Mouse (Mus musculus): ENCODE data around the gene Dtx3. TPM values are rescaled to one million over a fixed set of nuclear protein-coding genes. Genes with fewer than 3 reads are reported as not detected.

Dtx3 gene
- polyA plus RNA-seq, 1 experiment from 2014 or later, result 92.4 TPM

DNA sequence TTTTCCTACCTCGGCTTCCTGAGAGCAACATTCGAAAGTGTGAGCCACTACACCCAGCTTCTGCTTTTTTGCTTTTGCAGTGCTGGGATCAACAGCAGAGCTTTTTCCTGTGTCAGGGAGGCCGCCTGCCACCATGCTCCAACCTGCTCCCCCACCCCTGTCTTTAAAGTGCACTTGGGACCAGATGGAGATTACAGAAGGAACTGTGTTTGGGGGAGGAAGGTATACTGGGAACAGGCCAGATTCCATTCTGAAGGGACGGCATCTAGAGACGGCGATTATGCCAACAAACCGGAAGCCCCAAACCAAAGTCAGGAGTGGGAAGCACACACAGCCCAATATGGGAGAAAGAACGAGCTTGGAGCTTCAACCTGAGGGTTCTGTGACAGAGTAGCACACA, 31.6 kb upstream of the Dtx3 start:
- Histone ChIP-seq H3K4me2 (no peak overlapping the region), H3K4me3 (ENCODE audit: low read depth, low read length) (no peak overlapping the region), H3K9ac (no peak overlapping the region), H3K36me3 (ENCODE audit: insufficient read depth) (no peaks in the 10 kb centered on the region), H3K9me3 (ENCODE audit: low read depth, low read length) (no peaks in the 10 kb centered on the region), H3K4me1 (ENCODE audit: insufficient read depth) (no peaks in the 10 kb centered on the region), H3K27ac (ENCODE audit: low read depth) (no peak overlapping the region), H3K27me3 (ENCODE audit: insufficient read depth, low read length) (no peaks in the 10 kb centered on the region)
- WGBS, result 70% methylated on average over 8 of the region's 8 CpGs
- ATAC-seq (ENCODE audit: insufficient read depth) (no peak), DNase-seq (no peak)
- TF ChIP-seq CTCF (IDR thresholded peaks at IDR 0.05; ENCODE audit: low read depth), result no peak

DNA sequence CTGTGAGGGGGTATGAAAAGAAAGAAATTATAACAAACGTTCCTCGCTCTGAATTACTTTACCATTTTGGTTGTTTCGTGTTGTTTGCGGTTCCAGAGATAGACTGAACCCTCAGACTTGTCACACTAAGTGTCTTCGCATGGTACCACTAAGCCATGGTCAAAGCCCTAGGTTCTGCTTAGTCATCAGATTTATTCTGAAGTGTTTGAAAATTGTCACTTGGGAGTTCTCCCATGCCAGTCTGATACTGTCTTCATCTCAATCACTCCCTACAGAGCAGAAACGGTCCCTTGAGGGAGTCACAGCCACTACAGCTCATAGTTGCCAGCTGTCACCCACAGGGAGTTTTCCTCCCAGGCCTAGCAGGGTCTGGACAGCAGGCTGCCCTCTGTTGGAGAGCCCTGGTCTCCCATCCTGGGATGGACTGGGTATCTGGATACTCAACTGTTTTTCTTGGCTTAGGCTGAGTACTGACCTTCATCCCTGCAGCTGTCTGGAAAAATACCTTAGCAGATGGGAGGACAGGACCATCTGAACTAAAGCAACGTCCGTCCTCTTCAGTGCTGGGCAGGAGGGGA, 30.9 kb upstream of the Dtx3 start:
- Histone ChIP-seq H3K36me3 (ENCODE audit: insufficient read depth) (no peaks in the 10 kb centered on the region), H3K27ac (ENCODE audit: low read depth) (no peak overlapping the region), H3K4me3 (ENCODE audit: low read depth, low read length) (no peak overlapping the region), H3K9me3 (ENCODE audit: low read depth, low read length) (no peaks in the 10 kb centered on the region), H3K4me1 (ENCODE audit: insufficient read depth) (no peaks in the 10 kb centered on the region), H3K4me2 (no peak overlapping the region), H3K27me3 (ENCODE audit: insufficient read depth, low read length) (no peaks in the 10 kb centered on the region), H3K9ac (no peak overlapping the region)
- WGBS, result 56% methylated on average over 8 of the region's 8 CpGs
- TF ChIP-seq CTCF (IDR thresholded peaks at IDR 0.05; ENCODE audit: low read depth), result peak; percentile 48
- 0 out of 2 replicates have a peak, but pooled peaks have one; percentile 40 for ATAC-seq (ENCODE audit: insufficient read depth)
- peak; percentile 53 for DNase-seq

DNA sequence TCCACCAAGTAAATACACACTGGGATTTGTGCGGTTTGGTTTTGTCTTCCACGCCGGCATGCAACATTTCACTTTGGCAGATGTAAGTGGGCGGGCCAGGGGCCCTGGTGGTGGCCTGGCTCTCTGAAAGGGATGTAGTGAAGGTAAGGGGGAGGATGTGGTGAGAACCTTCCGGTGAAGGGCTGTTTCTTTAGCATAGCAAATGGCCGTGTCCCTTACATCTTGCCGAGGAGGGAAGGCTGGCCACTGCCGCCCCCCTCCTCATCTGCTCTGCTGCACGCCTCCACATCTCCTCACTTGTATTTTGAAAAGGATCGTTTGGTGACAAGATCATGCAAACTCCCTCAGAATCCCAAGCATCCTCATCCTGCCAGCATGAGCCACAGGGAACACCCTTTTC, 30.2 kb upstream of the Dtx3 start:
- Histone ChIP-seq H3K36me3 (ENCODE audit: insufficient read depth) (no peaks in the 10 kb centered on the region), H3K27me3 (ENCODE audit: insufficient read depth, low read length) (no peaks in the 10 kb centered on the region), H3K9me3 (ENCODE audit: low read depth, low read length) (no peaks in the 10 kb centered on the region), H3K4me2 (no peak overlapping the region), H3K9ac (no peak overlapping the region), H3K4me1 (ENCODE audit: insufficient read depth) (no peaks in the 10 kb centered on the region), H3K27ac (ENCODE audit: low read depth) (no peak overlapping the region), H3K4me3 (ENCODE audit: low read depth, low read length) (no peak overlapping the region)
- DNase-seq, result no peak
- no peak for ATAC-seq (ENCODE audit: insufficient read depth)
- TF ChIP-seq CTCF (IDR thresholded peaks at IDR 0.05; ENCODE audit: low read depth), result no peak
- WGBS, result 24% methylated on average over 10 of the region's 10 CpGs

DNA sequence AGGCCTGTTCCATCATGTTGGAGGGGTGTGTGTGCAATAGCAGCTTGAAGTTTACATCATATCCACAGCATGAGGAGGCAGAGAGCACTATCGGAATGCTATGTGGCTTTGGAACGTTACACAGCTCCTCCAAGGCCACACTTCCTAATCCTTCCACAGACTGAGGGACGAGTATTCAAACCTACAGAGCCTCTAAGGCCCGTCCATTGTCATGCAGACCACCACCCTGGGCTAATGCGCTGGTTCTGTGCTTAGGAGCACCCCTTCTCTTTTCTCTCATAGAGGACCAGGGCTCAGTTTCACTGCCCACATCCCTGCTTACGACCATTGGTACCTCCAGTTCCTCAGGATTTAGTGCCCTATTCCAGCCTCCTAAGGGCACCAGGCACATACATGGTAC, 29.7 kb upstream of the Dtx3 start:
- H3K4me3 ChIP-seq (ENCODE audit: low read depth, low read length), result no peak overlapping the region
- no peak for DNase-seq
- H3K36me3 ChIP-seq (ENCODE audit: insufficient read depth), result no peaks in the 10 kb centered on the region
- H3K4me2 ChIP-seq, result no peak overlapping the region
- H3K27me3 ChIP-seq (ENCODE audit: insufficient read depth, low read length), result no peaks in the 10 kb centered on the region
- 48% methylated on average over 6 of the region's 6 CpGs for WGBS
- ATAC-seq (ENCODE audit: insufficient read depth), result no peak
- H3K4me1 ChIP-seq (ENCODE audit: insufficient read depth), result no peaks in the 10 kb centered on the region
- TF ChIP-seq CTCF (IDR thresholded peaks at IDR 0.05; ENCODE audit: low read depth), result no peak
- H3K27ac ChIP-seq (ENCODE audit: low read depth), result no peak overlapping the region
- no peak overlapping the region for H3K9ac ChIP-seq
- H3K9me3 ChIP-seq (ENCODE audit: low read depth, low read length), result no peaks in the 10 kb centered on the region

DNA sequence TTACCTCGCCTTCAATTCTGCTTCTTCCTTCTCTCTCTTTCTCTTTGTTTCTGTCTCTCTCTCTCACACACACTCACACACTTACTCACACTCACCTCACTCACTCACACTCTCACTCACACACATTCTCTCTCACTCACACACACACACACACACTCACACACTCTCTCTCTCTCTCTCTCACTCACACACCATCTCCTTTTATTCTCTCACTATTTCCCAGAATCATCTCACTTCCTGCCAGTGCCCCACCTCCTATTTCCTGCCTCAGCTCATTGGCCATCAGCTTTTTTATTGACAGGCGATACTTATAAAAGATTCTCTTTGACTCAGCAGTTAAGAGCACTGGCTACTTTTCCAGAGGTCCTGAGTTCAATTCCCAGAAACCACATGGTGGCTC, 22.8 kb upstream of the Dtx3 start:
- H3K4me3 ChIP-seq (ENCODE audit: low read depth, low read length), result no peak overlapping the region
- H3K27ac ChIP-seq (ENCODE audit: low read depth), result no peak overlapping the region
- WGBS, result 91% methylated on average over 2 of the region's 2 CpGs
- H3K36me3 ChIP-seq (ENCODE audit: insufficient read depth), result no peaks in the 10 kb centered on the region
- no peaks in the 10 kb centered on the region for H3K9me3 ChIP-seq (ENCODE audit: low read depth, low read length)
- TF ChIP-seq CTCF (IDR thresholded peaks at IDR 0.05; ENCODE audit: low read depth), result no peak
- no peaks in the 10 kb centered on the region for H3K27me3 ChIP-seq (ENCODE audit: insufficient read depth, low read length)
- H3K4me1 ChIP-seq (ENCODE audit: insufficient read depth), result no peaks in the 10 kb centered on the region
- ATAC-seq (ENCODE audit: insufficient read depth) (no peak), DNase-seq (no peak)
- no peak overlapping the region for H3K4me2 ChIP-seq
- H3K9ac ChIP-seq, result no peak overlapping the region

DNA sequence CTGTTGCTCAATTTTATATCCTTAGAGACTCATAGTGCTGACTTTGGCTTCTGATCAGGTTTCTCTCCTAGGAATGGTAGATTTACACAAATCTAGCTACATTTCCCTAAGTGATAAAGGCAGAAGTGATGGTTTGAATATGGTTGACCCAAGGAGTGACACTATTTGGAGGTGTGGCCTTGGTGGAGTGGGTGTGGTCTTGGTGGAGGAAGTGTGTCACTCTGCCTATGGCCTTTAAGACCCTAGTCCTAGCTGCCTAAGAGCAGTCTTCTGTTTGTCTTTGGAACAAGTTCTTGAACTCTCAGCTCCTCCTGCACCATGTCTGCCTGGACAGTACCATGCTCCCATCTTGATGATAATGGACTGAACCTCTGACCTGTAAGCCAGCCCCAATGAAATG, 21.6 kb upstream of the Dtx3 start:
- ATAC-seq (ENCODE audit: insufficient read depth) (no peak), DNase-seq (no peak)
- H3K36me3 ChIP-seq (ENCODE audit: insufficient read depth), result no peaks in the 10 kb centered on the region
- no peak overlapping the region for H3K9ac ChIP-seq
- H3K9me3 ChIP-seq (ENCODE audit: low read depth, low read length), result no peaks in the 10 kb centered on the region
- H3K4me2 ChIP-seq, result no peak overlapping the region
- TF ChIP-seq CTCF (IDR thresholded peaks at IDR 0.05; ENCODE audit: low read depth), result no peak
- H3K4me1 ChIP-seq (ENCODE audit: insufficient read depth), result no peaks in the 10 kb centered on the region
- no peaks in the 10 kb centered on the region for H3K27me3 ChIP-seq (ENCODE audit: insufficient read depth, low read length)
- no peak overlapping the region for H3K4me3 ChIP-seq (ENCODE audit: low read depth, low read length)
- no peak overlapping the region for H3K27ac ChIP-seq (ENCODE audit: low read depth)

DNA sequence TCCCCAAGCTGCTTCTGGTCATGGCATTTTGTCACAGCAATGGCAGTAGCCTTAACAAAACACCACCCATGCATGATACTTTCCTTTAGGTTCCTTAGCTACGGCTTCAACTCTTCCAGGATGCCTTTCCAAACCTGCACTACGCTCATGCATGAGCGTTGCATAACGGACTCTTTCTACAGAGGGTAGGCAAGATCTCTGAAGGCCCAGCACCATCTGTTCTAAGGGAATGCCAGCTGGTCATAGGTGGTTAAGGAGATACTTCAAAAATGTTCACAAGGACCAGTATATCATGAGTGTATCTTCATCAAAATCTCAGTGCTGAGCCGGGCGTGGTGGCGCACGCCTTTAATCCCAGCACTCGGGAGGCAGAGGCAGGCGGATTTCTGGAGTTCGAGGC, 20.9 kb upstream of the Dtx3 start:
- WGBS, result 91% methylated on average over 11 of the region's 11 CpGs
- H3K27ac ChIP-seq (ENCODE audit: low read depth), result no peak overlapping the region
- TF ChIP-seq CTCF (IDR thresholded peaks at IDR 0.05; ENCODE audit: low read depth), result no peak
- H3K9me3 ChIP-seq (ENCODE audit: low read depth, low read length), result no peaks in the 10 kb centered on the region
- H3K4me3 ChIP-seq (ENCODE audit: low read depth, low read length), result no peak overlapping the region
- H3K36me3 ChIP-seq (ENCODE audit: insufficient read depth), result no peaks in the 10 kb centered on the region
- DNase-seq, result no peak
- ATAC-seq (ENCODE audit: insufficient read depth), result no peak
- H3K4me2 ChIP-seq, result no peak overlapping the region
- H3K27me3 ChIP-seq (ENCODE audit: insufficient read depth, low read length), result no peaks in the 10 kb centered on the region
- no peak overlapping the region for H3K9ac ChIP-seq
- no peaks in the 10 kb centered on the region for H3K4me1 ChIP-seq (ENCODE audit: insufficient read depth)

DNA sequence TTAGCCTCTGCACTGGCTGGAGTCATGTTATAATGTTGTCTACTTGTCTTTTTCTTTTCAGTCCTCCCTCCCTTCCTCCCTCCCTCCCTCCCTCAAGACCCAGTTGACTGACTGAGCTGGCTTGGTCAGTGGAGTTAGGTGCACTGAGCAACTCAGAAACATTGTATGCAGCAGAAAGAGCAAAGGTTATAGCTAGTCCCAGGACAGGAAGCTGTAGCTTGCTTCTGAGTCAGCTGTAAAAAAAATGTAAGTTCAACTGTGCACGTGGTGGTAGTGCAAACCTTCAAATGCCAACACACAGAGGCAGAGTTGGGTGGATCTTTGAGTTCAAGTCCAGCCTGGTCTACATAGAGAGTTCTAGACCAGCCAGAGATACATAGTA, 18.9 kb upstream of the Dtx3 start:
- Histone ChIP-seq H3K9ac (no peak overlapping the region), H3K9me3 (ENCODE audit: low read depth, low read length) (no peaks in the 10 kb centered on the region), H3K27ac (ENCODE audit: low read depth) (no peak overlapping the region), H3K4me3 (ENCODE audit: low read depth, low read length) (no peak overlapping the region), H3K27me3 (ENCODE audit: insufficient read depth, low read length) (no peaks in the 10 kb centered on the region), H3K4me2 (no peak overlapping the region), H3K36me3 (ENCODE audit: insufficient read depth) (no peaks in the 10 kb centered on the region), H3K4me1 (ENCODE audit: insufficient read depth) (no peaks in the 10 kb centered on the region)
- no peak for ATAC-seq (ENCODE audit: insufficient read depth)
- no peak for DNase-seq
- 42% methylated on average over 1 of the region's 1 CpGs for WGBS
- no peak for TF ChIP-seq CTCF (IDR thresholded peaks at IDR 0.05; ENCODE audit: low read depth)
